Mouse (Mus musculus): ENCODE data around the gene Sphk1.

- TF ChIP-seq CTCF (IDR thresholded peaks at IDR 0.05; ENCODE audit: borderline replicate concordance, extremely low read depth, insufficient read depth, insufficient read length) = peak; percentile 77
- TF ChIP-seq POLR2A (IDR thresholded peaks at IDR 0.05; ENCODE audit: borderline replicate concordance, extremely low read depth, insufficient read depth, insufficient read length, poor library complexity, severe bottlenecking) = no peak
Observed at GRCm38 (mm10) chr11:116543110-116543509, 12.4 kb downstream of the Sphk1 start.

All from brain, embryonic 14.5 days (tissue).